Mouse (Mus musculus): ENCODE data around the gene Olfr1120. TPM values are rescaled to one million over a fixed set of nuclear protein-coding genes. Genes with fewer than 3 reads are reported as not detected.
"Not testable (repeated sequence)": the region's sequence is repeated elsewhere in the genome, so short reads cannot be mapped to it uniquely, and the experiment has no call there.

Gene Olfr1120
- total RNA-seq (2021) = not detected
- long read RNA-seq, experiment 1 = 0 reads
- long read RNA-seq, experiment 2 = 0 reads

- DNase-seq (ENCODE audit: low spot score in 2 of 2) = no peak
Measured at GRCm38 (mm10) chr2:87354515-87354914, at the start of gene Olfr1120. TSS of gene Olfr1120 (plus strand) at chr2:87354815.

GRCm38 (mm10) chr2:87307281-87307680, 47.3 kb upstream of the Olfr1120 start, which contains the start of gene Olfr1118:
TSS of gene Olfr1118 (plus strand) at chr2:87307581.
- no peak for DNase-seq (ENCODE audit: low spot score in 2 of 2)

GRCm38 (mm10) chr2:87360121-87360520, 5.5 kb downstream of the Olfr1120 start:
- DNase-seq (ENCODE audit: low spot score in 2 of 2) = not testable (repeated sequence)

GRCm38 (mm10) chr2:87369595-87369994, 15.0 kb downstream of the Olfr1120 start, which contains the start of gene Olfr1121:
TSS of gene Olfr1121 (plus strand) at chr2:87369895.
- DNase-seq (ENCODE audit: low spot score in 2 of 2) = no peak

- DNase-seq (ENCODE audit: low spot score in 2 of 2) = no peak
Measured at GRCm38 (mm10) chr2:87371726-87372125, 17.1 kb downstream of the Olfr1120 start.

- DNase-seq (ENCODE audit: low spot score in 2 of 2) = no peak
Measured at GRCm38 (mm10) chr2:87383935-87384334, 29.3 kb downstream of the Olfr1120 start.

- DNase-seq (ENCODE audit: low spot score in 2 of 2) = no peak
Measured at GRCm38 (mm10) chr2:87385549-87385948, 30.9 kb downstream of the Olfr1120 start, which contains the start of gene Olfr1122. TSS of gene Olfr1122 (plus strand) at chr2:87385849.

DNA sequence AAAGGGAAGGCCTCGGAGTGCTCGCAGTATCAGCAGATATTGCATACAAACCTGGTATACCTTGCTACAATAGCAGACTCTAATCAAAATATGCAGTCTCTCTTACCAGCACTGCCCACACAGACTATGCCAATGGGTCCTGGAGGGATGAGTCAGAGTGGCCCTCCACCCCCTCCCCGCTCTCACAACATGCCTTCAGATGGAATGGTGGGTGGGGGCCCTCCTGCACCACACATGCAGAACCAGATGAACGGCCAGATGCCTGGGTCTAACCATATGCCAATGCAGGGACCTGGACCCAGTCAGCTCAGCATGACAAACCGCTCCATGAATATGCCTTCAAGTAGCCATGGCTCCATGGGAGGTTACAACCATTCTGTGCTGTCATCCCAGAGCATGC, 39.0 kb downstream of the Olfr1120 start:
- DNase-seq (ENCODE audit: low spot score in 2 of 2) = not testable (repeated sequence)

DNA sequence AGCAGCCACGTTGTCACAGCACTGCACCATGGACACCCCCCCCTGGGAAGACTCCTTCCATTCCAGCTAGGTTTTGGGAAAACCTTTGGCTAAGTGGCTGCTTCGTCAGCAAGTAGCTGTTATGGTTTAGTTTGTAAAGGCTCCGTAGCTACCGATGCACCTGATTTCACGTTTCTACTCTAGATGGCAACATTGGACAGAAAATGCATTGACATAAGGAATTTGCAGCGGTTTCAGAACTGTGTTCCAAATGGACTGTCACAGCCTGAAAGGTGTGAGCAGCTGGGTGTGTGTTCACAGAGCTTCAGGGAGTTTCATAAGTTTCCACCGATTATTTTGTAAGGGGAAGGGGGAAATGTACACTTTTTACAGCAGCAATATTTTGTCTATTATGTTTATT, 40.1 kb downstream of the Olfr1120 start:
- DNase-seq (ENCODE audit: low spot score in 2 of 2) = not testable (repeated sequence)

Other genes with a start within 250 kb of the Olfr1120 start
- not detected for gene Olfr259, start 240.2 kb upstream of the Olfr1120 start, total RNA-seq (2021)
- not detected for gene Olfr1110, start 214.5 kb upstream of the Olfr1120 start, total RNA-seq (2021)
- gene Olfr1111, start 202.2 kb upstream of the Olfr1120 start, total RNA-seq (2021) = not detected
- not detected for gene Olfr1112, start 167.0 kb upstream of the Olfr1120 start, total RNA-seq (2021)
- gene Olfr1113, start 145.8 kb upstream of the Olfr1120 start, total RNA-seq (2021) = not detected
- not detected for gene Olfr1115, start 106.8 kb upstream of the Olfr1120 start, total RNA-seq (2021)
- gene Olfr1116, start 87.3 kb upstream of the Olfr1120 start, total RNA-seq (2021) = not detected
- gene Olfr1118, start 47.2 kb upstream of the Olfr1120 start, total RNA-seq (2021) = not detected
- gene Olfr1121, start 15.1 kb downstream of the Olfr1120 start, total RNA-seq (2021) = not detected
- under 1 TPM in 1 of 2 experiments, not detected in 1; 0.06 TPM for gene Olfr1122, start 31.0 kb downstream of the Olfr1120 start, total RNA-seq (2021)
- gene Olfr1123, start 61.8 kb downstream of the Olfr1120 start, total RNA-seq (2021) = not detected
- gene Olfr1124, start 75.5 kb downstream of the Olfr1120 start, total RNA-seq (2021) = not detected
- gene Olfr1126, start 99.1 kb downstream of the Olfr1120 start, total RNA-seq (2021) = not detected
- not detected for gene Pramel7, start 142.3 kb downstream of the Olfr1120 start, total RNA-seq (2021)
- not detected for gene Pramel6, start 151.8 kb downstream of the Olfr1120 start, total RNA-seq (2021)
- gene Olfr153, start 177.0 kb downstream of the Olfr1120 start, total RNA-seq (2021) = not detected
- gene Olfr1128, start 190.7 kb downstream of the Olfr1120 start, total RNA-seq (2021) = not detected
- gene Olfr1129, start 219.1 kb downstream of the Olfr1120 start, total RNA-seq (2021) = not detected

Measured in adrenal gland, postnatal 4 days (tissue).